14 mouse cellular contexts compared by ENCODE assay signal in genomic region chr7:65249656-65250055, GRCm38 (mm10).
"Had no signal": no experiment of that assay in that cellular context is flagged by ENCODE, and none has a peak within 500 bp of the region (broad histone marks: within the 10 kb centered on the region; RNA-seq: fewer than 3 reads in every experiment).

No protein-coding gene starts in this region.

- ATAC-seq: midbrain, embryonic 15.5 days had no signal

- H3K4me1 ChIP-seq: lung, embryonic 15.5 days; midbrain, embryonic 10.5 days; midbrain, embryonic 15.5 days; neural tube, embryonic 13.5 days had no signal

- H3K36me3 ChIP-seq: lung, embryonic 15.5 days; midbrain, embryonic 10.5 days; midbrain, embryonic 15.5 days; neural tube, embryonic 13.5 days had no signal

- H3K9ac ChIP-seq: liver, embryonic 14.5 days; lung, embryonic 15.5 days; midbrain, embryonic 15.5 days; neural tube, embryonic 13.5 days had no signal

- H3K4me3 ChIP-seq: left cerebral cortex, adult 2 months; lung, embryonic 15.5 days; midbrain, embryonic 10.5 days; midbrain, embryonic 15.5 days; neural tube, embryonic 13.5 days had no signal

- H3K9me3 ChIP-seq: lung, embryonic 15.5 days; midbrain, embryonic 15.5 days had no signal

- H3K27me3 ChIP-seq: lung, embryonic 15.5 days; midbrain, embryonic 15.5 days; neural tube, embryonic 13.5 days had no signal

- DNase-seq: kidney, adult 11 months; kidney, postnatal 10 days; kidney, postnatal 4 days; retina, postnatal 1 day; right cerebral cortex, postnatal 4 days; spleen, adult 18-20 months; thymus, adult 18-20 months; thymus, postnatal 14 days had no signal

- H3K4me2 ChIP-seq: lung, embryonic 15.5 days; midbrain, embryonic 15.5 days; neural tube, embryonic 13.5 days had no signal

- H3K27ac ChIP-seq: left cerebral cortex, adult 2 months; liver, embryonic 14.5 days; lung, embryonic 15.5 days; midbrain, embryonic 10.5 days; midbrain, embryonic 15.5 days; neural tube, embryonic 13.5 days had no signal
